Mouse (Mus musculus): ENCODE data around the gene Ldlr.

Gene Ldlr

GRCm38 (mm10) chr9:21706586-21707265, 16.6 kb upstream of the Ldlr start:
- H3K36me3 ChIP-seq (ENCODE audit: control insufficient read depth, insufficient read depth, low read length, poor library complexity, severe bottlenecking), result peaks cover under 1% of the 10 kb centered on the region; the same call in 1 of the 2 replicates
- no peaks in the 10 kb centered on the region for H3K27me3 ChIP-seq (ENCODE audit: control insufficient read depth, insufficient read depth, low read length, poor library complexity, severe bottlenecking)
- no peak for DNase-seq (ENCODE audit: low read depth, low spot score)

GRCm38 (mm10) chr9:21709340-21709739, 13.9 kb upstream of the Ldlr start:
- Histone ChIP-seq H3K27me3 (ENCODE audit: control insufficient read depth, insufficient read depth, low read length, poor library complexity, severe bottlenecking) (no peaks in the 10 kb centered on the region), H3K36me3 (ENCODE audit: control insufficient read depth, insufficient read depth, low read length, poor library complexity, severe bottlenecking) (no peaks in the 10 kb centered on the region)
- DNase-seq (ENCODE audit: low read depth, low spot score), result no peak

- DNase-seq (ENCODE audit: low read depth, low spot score), result peak; percentile 10
- H3K36me3 ChIP-seq (ENCODE audit: control insufficient read depth, insufficient read depth, low read length, poor library complexity, severe bottlenecking), result no peaks in the 10 kb centered on the region
- H3K27me3 ChIP-seq (ENCODE audit: control insufficient read depth, insufficient read depth, low read length, poor library complexity, severe bottlenecking), result no peaks in the 10 kb centered on the region
Measured at GRCm38 (mm10) chr9:21715298-21715697, 8.0 kb upstream of the Ldlr start.

- DNase-seq (ENCODE audit: low read depth, low spot score), result no peak
- H3K27me3 ChIP-seq (ENCODE audit: control insufficient read depth, insufficient read depth, low read length, poor library complexity, severe bottlenecking), result no peaks in the 10 kb centered on the region
Measured at GRCm38 (mm10) chr9:21717015-21717414, 6.3 kb upstream of the Ldlr start.

GRCm38 (mm10) chr9:21721036-21721435, 2.2 kb upstream of the Ldlr start:
- no peak for DNase-seq (ENCODE audit: low read depth, low spot score)
- H3K27me3 ChIP-seq (ENCODE audit: control insufficient read depth, insufficient read depth, low read length, poor library complexity, severe bottlenecking), result no peaks in the 10 kb centered on the region
- no peaks in the 10 kb centered on the region for H3K36me3 ChIP-seq (ENCODE audit: control insufficient read depth, insufficient read depth, low read length, poor library complexity, severe bottlenecking)

More at GRCm38 (mm10) chr9:21717015-21717414, 6.3 kb upstream of the Ldlr start:
- H3K36me3 ChIP-seq (ENCODE audit: control insufficient read depth, insufficient read depth, low read length, poor library complexity, severe bottlenecking), result no peaks in the 10 kb centered on the region

DNA sequence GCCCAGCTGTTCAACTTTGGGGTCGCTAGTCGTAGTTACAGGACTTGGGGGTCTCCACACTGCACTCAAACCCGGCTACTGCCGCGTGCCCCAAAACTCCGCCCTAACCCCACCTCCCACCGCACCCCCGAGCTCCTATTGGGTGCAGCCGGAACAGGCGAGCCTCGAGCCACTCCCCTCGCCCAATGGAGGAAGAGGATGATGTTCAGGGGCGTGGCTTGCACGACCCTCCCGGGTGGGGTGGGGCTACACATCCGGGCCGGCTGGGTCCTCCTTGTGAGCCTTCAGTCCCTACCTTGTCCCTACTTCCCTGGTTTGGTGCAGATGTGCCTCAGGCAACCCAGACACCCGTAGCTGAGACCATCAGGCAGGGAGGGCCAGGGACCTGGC, 859 bp downstream of the Ldlr start:
- peak; percentile 86 for DNase-seq (ENCODE audit: low read depth, low spot score)
- no peaks in the 10 kb centered on the region for H3K36me3 ChIP-seq (ENCODE audit: control insufficient read depth, insufficient read depth, low read length, poor library complexity, severe bottlenecking)
- H3K27me3 ChIP-seq (ENCODE audit: control insufficient read depth, insufficient read depth, low read length, poor library complexity, severe bottlenecking), result no peaks in the 10 kb centered on the region

GRCm38 (mm10) chr9:21725224-21726121, 2.2 kb downstream of the Ldlr start:
- Histone ChIP-seq H3K27me3 (ENCODE audit: control insufficient read depth, insufficient read depth, low read length, poor library complexity, severe bottlenecking) (no peaks in the 10 kb centered on the region), H3K36me3 (ENCODE audit: control insufficient read depth, insufficient read depth, low read length, poor library complexity, severe bottlenecking) (no peaks in the 10 kb centered on the region; the same call in 1 of the 2 replicates)
- DNase-seq (ENCODE audit: low read depth, low spot score), result no peak

- Histone ChIP-seq H3K27me3 (ENCODE audit: control insufficient read depth, insufficient read depth, low read length, poor library complexity, severe bottlenecking) (no peaks in the 10 kb centered on the region), H3K36me3 (ENCODE audit: control insufficient read depth, insufficient read depth, low read length, poor library complexity, severe bottlenecking) (no peaks in the 10 kb centered on the region; the same call in 1 of the 2 replicates)
- no peak for DNase-seq (ENCODE audit: low read depth, low spot score)
Measured at GRCm38 (mm10) chr9:21726218-21726975, 3.1 kb downstream of the Ldlr start.

DNA sequence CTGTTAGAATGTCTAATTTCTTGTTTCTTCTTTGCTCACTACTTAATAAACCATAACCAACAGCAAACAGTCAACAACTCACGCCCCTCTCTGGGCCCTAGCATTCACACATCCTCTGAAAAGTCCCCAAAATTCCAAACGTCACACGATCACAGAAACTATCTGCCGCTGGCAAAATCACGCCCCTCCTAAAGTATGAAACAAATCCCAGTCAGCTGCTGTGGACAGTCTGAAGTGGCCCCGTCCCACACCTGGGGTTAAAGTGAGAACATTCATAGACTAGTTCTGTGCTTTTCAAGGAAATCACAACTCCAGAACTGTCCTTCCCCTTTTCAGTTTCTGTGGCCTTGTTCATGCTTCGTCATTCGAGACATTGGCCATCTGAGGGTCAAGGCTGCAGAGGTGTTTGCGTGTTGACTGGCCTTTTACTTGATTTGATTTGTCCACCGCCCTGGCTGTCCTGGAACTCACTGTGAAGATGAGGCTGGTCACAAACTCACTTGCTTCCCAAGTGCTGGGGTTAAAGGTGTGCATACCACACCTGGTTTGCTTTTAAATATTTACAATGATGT, 5.1 kb downstream of the Ldlr start:
- H3K36me3 ChIP-seq (ENCODE audit: control insufficient read depth, insufficient read depth, low read length, poor library complexity, severe bottlenecking), result no peaks in the 10 kb centered on the region; the same call in 1 of the 2 replicates
- no peak for DNase-seq (ENCODE audit: low read depth, low spot score)
- H3K27me3 ChIP-seq (ENCODE audit: control insufficient read depth, insufficient read depth, low read length, poor library complexity, severe bottlenecking), result no peaks in the 10 kb centered on the region

DNA sequence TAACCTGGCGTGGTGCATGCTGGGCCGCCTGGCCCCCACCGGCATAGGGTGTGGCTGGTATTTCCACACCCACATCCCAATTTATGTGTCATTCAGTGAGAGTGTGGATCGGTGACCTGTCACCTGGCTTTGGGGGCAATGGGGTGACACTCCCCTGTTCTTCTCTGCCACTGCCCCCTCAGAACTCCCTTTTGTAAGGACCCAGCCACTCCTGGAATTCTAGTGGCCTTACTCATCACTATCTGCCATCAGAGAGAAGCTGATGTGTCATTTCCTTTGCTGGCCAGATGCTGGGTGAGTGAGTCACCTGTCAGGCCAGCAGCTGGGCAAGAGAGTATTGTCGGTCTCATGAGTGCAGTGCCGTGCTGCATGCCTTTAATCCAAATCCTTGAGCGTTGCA, 6.0 kb downstream of the Ldlr start:
- no peaks in the 10 kb centered on the region for H3K27me3 ChIP-seq (ENCODE audit: control insufficient read depth, insufficient read depth, low read length, poor library complexity, severe bottlenecking)
- no peak for DNase-seq (ENCODE audit: low read depth, low spot score)

DNA sequence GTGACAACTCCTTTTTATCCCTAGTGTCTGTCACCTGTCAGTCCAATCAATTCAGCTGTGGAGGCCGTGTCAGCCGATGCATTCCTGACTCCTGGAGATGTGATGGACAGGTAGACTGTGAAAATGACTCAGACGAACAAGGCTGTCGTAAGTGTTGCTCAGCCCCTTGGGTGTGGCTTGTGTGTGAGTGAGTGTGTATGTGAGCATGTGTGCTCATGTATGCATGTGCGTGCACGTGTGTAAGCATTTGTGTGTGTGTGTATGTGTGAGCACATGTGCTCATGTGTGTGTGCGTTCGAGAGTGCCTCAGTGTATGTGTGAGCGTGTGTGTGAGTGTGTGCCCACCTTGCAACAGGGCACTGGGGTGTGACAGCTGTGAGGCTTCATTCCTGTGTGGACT, 9.0 kb downstream of the Ldlr start:
- Histone ChIP-seq H3K36me3 (ENCODE audit: control insufficient read depth, insufficient read depth, low read length, poor library complexity, severe bottlenecking) (peaks cover 3% of the 10 kb centered on the region; the same call in 1 of the 2 replicates), H3K27me3 (ENCODE audit: control insufficient read depth, insufficient read depth, low read length, poor library complexity, severe bottlenecking) (no peaks in the 10 kb centered on the region)
- DNase-seq (ENCODE audit: low read depth, low spot score), result no peak

More for the DNA sequence above, 6.0 kb downstream of the Ldlr start:
- H3K36me3 ChIP-seq (ENCODE audit: control insufficient read depth, insufficient read depth, low read length, poor library complexity, severe bottlenecking), result peaks cover 3% of the 10 kb centered on the region; the same call in 1 of the 2 replicates

- no peaks in the 10 kb centered on the region for H3K27me3 ChIP-seq (ENCODE audit: control insufficient read depth, insufficient read depth, low read length, poor library complexity, severe bottlenecking)
- no peak for DNase-seq (ENCODE audit: low read depth, low spot score)
Measured at GRCm38 (mm10) chr9:21733446-21733845, 10.2 kb downstream of the Ldlr start.

GRCm38 (mm10) chr9:21733989-21734388, 10.7 kb downstream of the Ldlr start:
- no peak for DNase-seq (ENCODE audit: low read depth, low spot score)
- no peaks in the 10 kb centered on the region for H3K27me3 ChIP-seq (ENCODE audit: control insufficient read depth, insufficient read depth, low read length, poor library complexity, severe bottlenecking)
- peaks cover 11% of the 10 kb centered on the region for H3K36me3 ChIP-seq (ENCODE audit: control insufficient read depth, insufficient read depth, low read length, poor library complexity, severe bottlenecking)

More at GRCm38 (mm10) chr9:21733446-21733845, 10.2 kb downstream of the Ldlr start:
- H3K36me3 ChIP-seq (ENCODE audit: control insufficient read depth, insufficient read depth, low read length, poor library complexity, severe bottlenecking), result peaks cover 5% of the 10 kb centered on the region

DNA sequence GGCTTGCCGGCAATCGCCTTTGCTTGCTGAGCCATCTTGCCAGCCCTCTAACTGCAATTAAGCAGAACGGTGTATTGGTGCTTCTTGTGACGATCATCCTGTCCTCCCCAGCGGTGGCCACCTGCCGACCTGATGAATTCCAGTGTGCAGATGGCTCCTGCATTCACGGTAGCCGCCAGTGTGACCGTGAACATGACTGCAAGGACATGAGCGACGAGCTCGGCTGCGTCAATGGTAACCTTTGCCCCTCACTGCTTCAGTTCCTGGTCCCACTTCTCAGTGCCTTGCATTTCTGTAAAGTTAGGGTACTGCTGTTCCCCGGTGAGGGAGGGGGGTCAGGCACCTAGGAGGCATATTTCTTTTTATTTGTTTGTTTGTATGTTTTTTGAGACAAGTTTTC, 11.8 kb downstream of the Ldlr start:
- Histone ChIP-seq H3K36me3 (ENCODE audit: control insufficient read depth, insufficient read depth, low read length, poor library complexity, severe bottlenecking) (peaks cover 14% of the 10 kb centered on the region), H3K27me3 (ENCODE audit: control insufficient read depth, insufficient read depth, low read length, poor library complexity, severe bottlenecking) (no peaks in the 10 kb centered on the region)
- DNase-seq (ENCODE audit: low read depth, low spot score), result no peak
